Mouse (Mus musculus): Measurements from ENCODE around the gene Cenpp.

DNA sequence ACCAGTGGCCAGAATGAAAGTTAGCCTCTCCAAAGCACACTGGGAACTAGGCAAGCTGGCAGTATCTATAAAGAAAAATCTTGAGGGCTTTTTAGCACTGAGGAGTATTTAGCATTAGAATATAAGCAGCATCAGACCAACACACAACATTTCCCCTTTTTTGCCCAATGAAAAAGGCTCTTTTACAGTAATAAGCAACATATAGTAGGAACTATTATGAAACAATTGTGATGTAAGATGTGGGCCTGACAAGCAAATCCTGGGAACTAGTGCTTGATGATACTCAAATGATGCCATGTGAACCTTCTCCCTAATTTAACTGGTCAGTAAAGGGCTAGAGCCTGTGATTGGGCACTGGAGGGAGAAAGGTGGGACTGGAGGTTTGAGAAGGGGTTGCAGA lies 24.4 kb downstream of the Cenpp start:
- TF ChIP-seq CTCF (IDR thresholded peaks at IDR 0.05) (no peak), EP300 (IDR thresholded peaks at IDR 0.05) (no peak)

Data from lung, postnatal 0 days (tissue).